20 mouse cellular contexts compared by ENCODE assay signal in genomic region chr15:79067631-79068030, GRCm38 (mm10). TPM values are rescaled to one million over a fixed set of nuclear protein-coding genes. Genes with fewer than 3 reads are reported as not detected.
DNase-seq lines count a peak whose midpoint lies in the region; ATAC-seq and TF ChIP-seq lines count a peak whose summit lies in the region.
"Had no signal": no experiment of that assay in that cellular context is flagged by ENCODE, and none has a peak within 500 bp of the region (broad histone marks: within the 10 kb centered on the region; RNA-seq: fewer than 3 reads in every experiment).

No protein-coding gene starts in this region.

- H3K4me1 ChIP-seq in heart, embryonic 10.5 days, result peaks cover 41% of the 10 kb centered on the region
- H3K4me1 ChIP-seq in heart, adult 2 months (ENCODE audit: control insufficient read depth, insufficient read depth, low read length), result peaks cover 2% of the 10 kb centered on the region
- peaks cover 71% of the 10 kb centered on the region for H3K4me1 ChIP-seq in erythroblast, embryonic 14.5 days (ENCODE audit: control insufficient read depth)
- H3K4me1 ChIP-seq in liver, embryonic 13.5 days (replicated peaks), result peaks cover 66% of the 10 kb centered on the region
- peaks cover 16% of the 10 kb centered on the region for H3K4me1 ChIP-seq in stomach, embryonic 16.5 days (ENCODE audit: control insufficient read depth, insufficient read depth, low read length)
- no peaks in the 10 kb centered on the region; the same call in 1 of the 2 replicates for H3K4me1 ChIP-seq in hindbrain, embryonic 11.5 days (replicated peaks; ENCODE audit: control insufficient read depth, insufficient read depth, low read length)

- H3K27ac ChIP-seq in heart, embryonic 10.5 days, result peak overlapping the region; percentile 56; the same call in 1 of the 2 replicates
- H3K27ac ChIP-seq in heart, adult 2 months, result no peak overlapping the region
- peak overlapping the region; percentile 89 for H3K27ac ChIP-seq in liver, embryonic 13.5 days
- peak overlapping the region; percentile 56 for H3K27ac ChIP-seq in stomach, embryonic 16.5 days (ENCODE audit: low read length)
- no peak overlapping the region for H3K27ac ChIP-seq in left cerebral cortex, adult 2 months
- no peak overlapping the region for H3K27ac ChIP-seq in hindbrain, embryonic 11.5 days (ENCODE audit: low read depth, low read length)
- H3K27ac ChIP-seq: embryonic facial prominence, embryonic 15.5 days; hindbrain, postnatal 0 days had no signal

- H3K36me3 ChIP-seq in heart, embryonic 10.5 days, result no peaks in the 10 kb centered on the region
- H3K36me3 ChIP-seq in heart, adult 2 months (ENCODE audit: control insufficient read depth, insufficient read depth, low read length), result no peaks in the 10 kb centered on the region
- H3K36me3 ChIP-seq in erythroblast, embryonic 14.5 days (ENCODE audit: control insufficient read depth), result peaks cover 6% of the 10 kb centered on the region
- no peaks in the 10 kb centered on the region for H3K36me3 ChIP-seq in liver, embryonic 13.5 days
- no peaks in the 10 kb centered on the region for H3K36me3 ChIP-seq in stomach, embryonic 16.5 days (ENCODE audit: control insufficient read depth, insufficient read depth, low read length)
- H3K36me3 ChIP-seq in hindbrain, embryonic 11.5 days (ENCODE audit: control insufficient read depth, insufficient read depth, low read length), result no peaks in the 10 kb centered on the region
- H3K36me3 ChIP-seq: embryonic facial prominence, embryonic 15.5 days had no signal

- WGBS in heart, embryonic 10.5 days, result 34% methylated on average over 3 of the region's 3 CpGs
- WGBS in heart, adult 2 months, result 28% methylated on average over 3 of the region's 3 CpGs
- WGBS in liver, embryonic 13.5 days (ENCODE audit: insufficient replicate concordance), result 17% methylated on average over 3 of the region's 3 CpGs
- WGBS in stomach, embryonic 16.5 days, result 51% methylated on average over 3 of the region's 3 CpGs
- 85% methylated on average over 3 of the region's 3 CpGs for WGBS in hindbrain, embryonic 11.5 days

- TF ChIP-seq CTCF in heart, adult 2 months (IDR thresholded peaks at IDR 0.05), result no peak
- no peak for TF ChIP-seq CTCF in left cerebral cortex, adult 2 months (IDR thresholded peaks at IDR 0.05)

- ATAC-seq in liver, embryonic 13.5 days (ENCODE audit: low read depth), result peak; percentile 30
- ATAC-seq in stomach, embryonic 16.5 days (ENCODE audit: insufficient read depth, low FRiP score), result no peak
- no peak for ATAC-seq in hindbrain, embryonic 11.5 days (ENCODE audit: low FRiP score)
- ATAC-seq: hindbrain, postnatal 0 days had no signal

- intact Hi-C loops in heart, adult 2 months (cut with DNase I), result no loop called here
- intact Hi-C loops in left cerebral cortex, adult 2 months (cut with DNase I), result no loop called here

- no peak overlapping the region for H3K4me3 ChIP-seq in heart, embryonic 10.5 days
- H3K4me3 ChIP-seq in heart, adult 2 months, result no peak overlapping the region
- H3K4me3 ChIP-seq in erythroblast, embryonic 14.5 days (replicated peaks), result peak overlapping the region; percentile 31
- peak overlapping the region; percentile 2; the same call in 1 of the 2 replicates for H3K4me3 ChIP-seq in liver, embryonic 13.5 days (replicated peaks)
- no peak overlapping the region for H3K4me3 ChIP-seq in stomach, embryonic 16.5 days (replicated peaks; ENCODE audit: low read length)
- H3K4me3 ChIP-seq in left cerebral cortex, adult 2 months, result no peak overlapping the region
- H3K4me3 ChIP-seq in hindbrain, embryonic 11.5 days (ENCODE audit: low read depth, low read length), result no peak overlapping the region
- H3K4me3 ChIP-seq: embryonic facial prominence, embryonic 15.5 days; megakaryocyte, embryonic 14.5 days had no signal

- H3K9me3 ChIP-seq in heart, embryonic 10.5 days, result no peaks in the 10 kb centered on the region
- peaks cover 12% of the 10 kb centered on the region for H3K9me3 ChIP-seq in erythroblast, embryonic 14.5 days (ENCODE audit: control insufficient read depth, low read length)
- no peaks in the 10 kb centered on the region for H3K9me3 ChIP-seq in liver, embryonic 13.5 days (replicated peaks)
- H3K9me3 ChIP-seq in stomach, embryonic 16.5 days (replicated peaks; ENCODE audit: control insufficient read depth, low read length), result no peaks in the 10 kb centered on the region
- H3K9me3 ChIP-seq in hindbrain, embryonic 11.5 days (ENCODE audit: control insufficient read depth, low read length), result no peaks in the 10 kb centered on the region
- H3K9me3 ChIP-seq: embryonic facial prominence, embryonic 15.5 days had no signal

- H3K4me2 ChIP-seq in liver, embryonic 13.5 days, result peak overlapping the region; percentile 49
- H3K4me2 ChIP-seq in stomach, embryonic 16.5 days (ENCODE audit: low read depth, low read length), result no peak overlapping the region
- no peak overlapping the region for H3K4me2 ChIP-seq in hindbrain, embryonic 11.5 days (replicated peaks; ENCODE audit: low read depth, low read length)
- H3K4me2 ChIP-seq: embryonic facial prominence, embryonic 15.5 days; lung, embryonic 14.5 days had no signal

- no peak for TF ChIP-seq POLR2A in heart, adult 2 months (IDR thresholded peaks at IDR 0.05; ENCODE audit: insufficient read depth, low read depth, low read length)

- TF ChIP-seq EP300 in heart, adult 2 months (IDR thresholded peaks at IDR 0.05; ENCODE audit: insufficient read depth, low read depth, low read length), result no peak

- H3K79me2 ChIP-seq in heart, adult 2 months (replicated peaks; ENCODE audit: control insufficient read depth, insufficient read depth, low read length), result no peaks in the 10 kb centered on the region

- no peaks in the 10 kb centered on the region; the same call in 1 of the 2 replicates for H3K27me3 ChIP-seq in heart, embryonic 10.5 days (ENCODE audit: insufficient read depth, poor library complexity, severe bottlenecking)
- H3K27me3 ChIP-seq in heart, adult 2 months (ENCODE audit: control insufficient read depth, insufficient read depth, low read length), result no peaks in the 10 kb centered on the region
- H3K27me3 ChIP-seq in erythroblast, embryonic 14.5 days (ENCODE audit: control insufficient read depth), result no peaks in the 10 kb centered on the region
- no peaks in the 10 kb centered on the region for H3K27me3 ChIP-seq in liver, embryonic 13.5 days
- H3K27me3 ChIP-seq in stomach, embryonic 16.5 days (ENCODE audit: control insufficient read depth, insufficient read depth, low read length), result no peaks in the 10 kb centered on the region
- H3K27me3 ChIP-seq in hindbrain, embryonic 11.5 days (ENCODE audit: control insufficient read depth, insufficient read depth, low read length), result no peaks in the 10 kb centered on the region
- H3K27me3 ChIP-seq: embryonic facial prominence, embryonic 15.5 days had no signal

- DNase-seq in heart, embryonic 10.5 days (ENCODE audit: low spot score), result no peak
- DNase-seq in heart, adult 2 months, result no peak
- DNase-seq in liver, embryonic 13.5 days, result peak; percentile 69
- no peak for DNase-seq in left cerebral cortex, adult 2 months (ENCODE audit: extremely low spot score in 1 of 2, low spot score in 2 of 2)
- DNase-seq in urinary bladder, postnatal 25 days (ENCODE audit: low spot score), result no peak
- no peak for DNase-seq in hindbrain, embryonic 11.5 days (ENCODE audit: low spot score)
- DNase-seq: B cell, adult 2 months; cerebellum, adult 11 months; heart, postnatal 14 days; lung, embryonic 14.5 days; thymus, postnatal 36 days had no signal

- H3K9ac ChIP-seq in heart, adult 2 months (ENCODE audit: low read depth, low read length), result no peak overlapping the region
- H3K9ac ChIP-seq in liver, embryonic 13.5 days, result peak overlapping the region; percentile 51
- no peak overlapping the region for H3K9ac ChIP-seq in stomach, embryonic 16.5 days (ENCODE audit: low read length)
- no peak overlapping the region for H3K9ac ChIP-seq in hindbrain, embryonic 11.5 days (ENCODE audit: low read depth, low read length)
- H3K9ac ChIP-seq: embryonic facial prominence, embryonic 15.5 days; lung, embryonic 14.5 days had no signal

RNA-seq across cellular contexts. Expression of gene Ankrd54, which starts 4.9 kb away (rescaled TPM):
- polyA plus RNA-seq in heart, embryonic 10.5 days (2016; fragmentation: Nextera tagmentation; extraction: Ambion mirVana), result 34.8 and 48.7 TPM in 2 replicates
- total RNA-seq in heart, adult 2 months (2021), result 1 to 10 TPM; 5.5 to 8.5 TPM
- 12.2 and 14.2 TPM in 2 replicates for polyA plus RNA-seq in heart, adult 2 months (2012; rRNA removed)
- 13.6 and 25.2 TPM in 2 replicates for polyA plus RNA-seq in erythroblast, embryonic 14.5 days (2012)
- 47.9 and 49.6 TPM in 2 replicates for polyA plus RNA-seq in liver, embryonic 13.5 days (2015; fragmentation: Nextera tagmentation; extraction: Ambion mirVana)
- 35.7 and 35.8 TPM in 2 replicates for polyA plus RNA-seq in stomach, embryonic 16.5 days (2015; fragmentation: Nextera tagmentation; extraction: Ambion mirVana)
- 10 to 100 TPM; 19.7 to 19.8 TPM for total RNA-seq in left cerebral cortex, adult 2 months (2021)
- polyA plus RNA-seq in hindbrain, embryonic 11.5 days (2014; fragmentation: Nextera tagmentation; extraction: Ambion mirVana), result 56.3 and 59.7 TPM in 2 replicates

RNA-seq across cellular contexts. Expression of gene Eif3l, which starts 7.3 kb away (rescaled TPM):
- polyA plus RNA-seq in heart, embryonic 10.5 days (2016; fragmentation: Nextera tagmentation; extraction: Ambion mirVana), result 201 and 226 TPM in 2 replicates
- total RNA-seq in heart, adult 2 months (2021), result 10 to 100 TPM; 63.9 to 69.2 TPM
- polyA plus RNA-seq in heart, adult 2 months (2012; rRNA removed), result 90.3 and 116 TPM in 2 replicates
- polyA plus RNA-seq in erythroblast, embryonic 14.5 days (2012), result 1.8 and 3.6 TPM in 2 replicates
- polyA plus RNA-seq in liver, embryonic 13.5 days (2015; fragmentation: Nextera tagmentation; extraction: Ambion mirVana), result 171 and 185 TPM in 2 replicates
- 208 and 211 TPM in 2 replicates for polyA plus RNA-seq in stomach, embryonic 16.5 days (2015; fragmentation: Nextera tagmentation; extraction: Ambion mirVana)
- 10 to 100 TPM; 62.5 to 66.6 TPM for total RNA-seq in left cerebral cortex, adult 2 months (2021)
- polyA plus RNA-seq in hindbrain, embryonic 11.5 days (2014; fragmentation: Nextera tagmentation; extraction: Ambion mirVana), result 226 and 241 TPM in 2 replicates

RNA-seq across cellular contexts. Expression of gene Galr3, which starts 25.9 kb away (rescaled TPM):
- polyA plus RNA-seq in heart, embryonic 10.5 days (2016; fragmentation: Nextera tagmentation; extraction: Ambion mirVana), result 0.26 TPM in 1 of 2 replicates, not detected in the other
- not detected for total RNA-seq in heart, adult 2 months (2021)
- not detected in 2 replicates for polyA plus RNA-seq in heart, adult 2 months (2012; rRNA removed)
- 0.06 TPM in 1 of 2 replicates, not detected in the other for polyA plus RNA-seq in erythroblast, embryonic 14.5 days (2012)
- polyA plus RNA-seq in liver, embryonic 13.5 days (2015; fragmentation: Nextera tagmentation; extraction: Ambion mirVana), result 0.13 and 0.20 TPM in 2 replicates
- 0.26 and 0.43 TPM in 2 replicates for polyA plus RNA-seq in stomach, embryonic 16.5 days (2015; fragmentation: Nextera tagmentation; extraction: Ambion mirVana)
- total RNA-seq in left cerebral cortex, adult 2 months (2021), result under 1 TPM in 1 of 2 experiments, not detected in 1; 0.84 TPM
- not detected in 2 replicates for polyA plus RNA-seq in hindbrain, embryonic 11.5 days (2014; fragmentation: Nextera tagmentation; extraction: Ambion mirVana)
- total RNA-seq: gastrocnemius, postnatal 4 days; heart, postnatal 14 days; left cerebral cortex, postnatal 36 days; neutrophil, adult 5-6 weeks had no signal
- polyA plus RNA-seq: kidney, embryonic 16.5 days; lung, embryonic 14.5 days had no signal

RNA-seq across cellular contexts. Expression of gene H1f0, which starts 39.4 kb away (rescaled TPM):
- polyA plus RNA-seq in heart, embryonic 10.5 days (2016; fragmentation: Nextera tagmentation; extraction: Ambion mirVana), result 195 and 250 TPM in 2 replicates
- 10 to 100 TPM; 73.3 to 82.4 TPM for total RNA-seq in heart, adult 2 months (2021)
- 54.2 and 66.4 TPM in 2 replicates for polyA plus RNA-seq in heart, adult 2 months (2012; rRNA removed)
- 15.5 and 19.5 TPM in 2 replicates for polyA plus RNA-seq in erythroblast, embryonic 14.5 days (2012)
- 85.3 and 101 TPM in 2 replicates for polyA plus RNA-seq in liver, embryonic 13.5 days (2015; fragmentation: Nextera tagmentation; extraction: Ambion mirVana)
- 479 and 551 TPM in 2 replicates for polyA plus RNA-seq in stomach, embryonic 16.5 days (2015; fragmentation: Nextera tagmentation; extraction: Ambion mirVana)
- total RNA-seq in left cerebral cortex, adult 2 months (2021), result 10 to 100 TPM; 80.4 to 81.1 TPM
- 154 and 306 TPM in 2 replicates for polyA plus RNA-seq in hindbrain, embryonic 11.5 days (2014; fragmentation: Nextera tagmentation; extraction: Ambion mirVana)

RNA-seq across cellular contexts. Expression of gene Micall1, which starts 41.1 kb away (rescaled TPM):
- 13.1 and 14.5 TPM in 2 replicates for polyA plus RNA-seq in heart, embryonic 10.5 days (2016; fragmentation: Nextera tagmentation; extraction: Ambion mirVana)
- total RNA-seq in heart, adult 2 months (2021), result 10 to 100 TPM; 43.0 to 45.7 TPM
- polyA plus RNA-seq in heart, adult 2 months (2012; rRNA removed), result 39.3 and 58.7 TPM in 2 replicates
- polyA plus RNA-seq in erythroblast, embryonic 14.5 days (2012), result 0.05 and 0.09 TPM in 2 replicates
- 1.0 and 1.2 TPM in 2 replicates for polyA plus RNA-seq in liver, embryonic 13.5 days (2015; fragmentation: Nextera tagmentation; extraction: Ambion mirVana)
- 10.4 and 11.2 TPM in 2 replicates for polyA plus RNA-seq in stomach, embryonic 16.5 days (2015; fragmentation: Nextera tagmentation; extraction: Ambion mirVana)
- total RNA-seq in left cerebral cortex, adult 2 months (2021), result 10 to 100 TPM; 22.8 to 23.2 TPM
- 5.3 and 7.2 TPM in 2 replicates for polyA plus RNA-seq in hindbrain, embryonic 11.5 days (2014; fragmentation: Nextera tagmentation; extraction: Ambion mirVana)

Comparison
In these comparisons a context has a peak if more than half of its experiments do, and no peak if none do; other contexts are left out.
1. H3K27ac ChIP-seq: peak in heart, embryonic 10.5 days (single experiment), liver, embryonic 13.5 days (single experiment) and stomach, embryonic 16.5 days (single experiment); none in heart, adult 2 months (single experiment), left cerebral cortex, adult 2 months (single experiment) and hindbrain, embryonic 11.5 days (single experiment).
2. H3K4me3 ChIP-seq: peak in erythroblast, embryonic 14.5 days (single experiment) and liver, embryonic 13.5 days (single experiment); none in heart, embryonic 10.5 days (single experiment), heart, adult 2 months (single experiment), stomach, embryonic 16.5 days (single experiment), left cerebral cortex, adult 2 months (single experiment) and hindbrain, embryonic 11.5 days (single experiment).
3. RNA of gene Eif3l, which starts 7.3 kb away (polyA plus RNA-seq): 201 to 226 TPM in heart, embryonic 10.5 days, 226 to 241 TPM in hindbrain, embryonic 11.5 days, 208 to 211 TPM in stomach, embryonic 16.5 days, 171 to 185 TPM in liver, embryonic 13.5 days and 90.3 to 116 TPM in heart, adult 2 months; 1.8 to 3.6 TPM in erythroblast, embryonic 14.5 days; every median in the first group is over 10 times any median in the second.